Mouse (Mus musculus) C2C12 (cell line): ENCODE results near the gene Aqp6.

Experiments
- CTCF ChIP-seq: IDR thresholded peaks from one replicate; pipeline ENCODE4 v1.5.1; 2011; ENCODE audit not compliant: control insufficient read depth, insufficient read depth, insufficient read length
- MAX ChIP-seq: IDR thresholded peaks from one replicate; pipeline ENCODE4 v1.6.1; 2011; ENCODE audit warnings: mild to moderate bottlenecking, control low read depth
- MYOG ChIP-seq: IDR thresholded peaks from one replicate; pipeline ENCODE4 v1.6.1; 2011; ENCODE audit not compliant: control insufficient read depth, insufficient read length; ENCODE audit errors: extremely low read depth

GRCm38 (mm10) chr15:99649067-99649761 lies 48.0 kb downstream of the Aqp6 start:
- TF ChIP-seq CTCF (no peak), MAX (no peak), MYOG (no peak)
